Mouse (Mus musculus): ENCODE data around the gene Gm20388. TPM values are rescaled to one million over a fixed set of nuclear protein-coding genes. Genes with fewer than 3 reads are reported as not detected.

Gm20388 gene
- polyA plus RNA-seq, 1 experiment from 2014 or later, result 47.1 TPM

DNA sequence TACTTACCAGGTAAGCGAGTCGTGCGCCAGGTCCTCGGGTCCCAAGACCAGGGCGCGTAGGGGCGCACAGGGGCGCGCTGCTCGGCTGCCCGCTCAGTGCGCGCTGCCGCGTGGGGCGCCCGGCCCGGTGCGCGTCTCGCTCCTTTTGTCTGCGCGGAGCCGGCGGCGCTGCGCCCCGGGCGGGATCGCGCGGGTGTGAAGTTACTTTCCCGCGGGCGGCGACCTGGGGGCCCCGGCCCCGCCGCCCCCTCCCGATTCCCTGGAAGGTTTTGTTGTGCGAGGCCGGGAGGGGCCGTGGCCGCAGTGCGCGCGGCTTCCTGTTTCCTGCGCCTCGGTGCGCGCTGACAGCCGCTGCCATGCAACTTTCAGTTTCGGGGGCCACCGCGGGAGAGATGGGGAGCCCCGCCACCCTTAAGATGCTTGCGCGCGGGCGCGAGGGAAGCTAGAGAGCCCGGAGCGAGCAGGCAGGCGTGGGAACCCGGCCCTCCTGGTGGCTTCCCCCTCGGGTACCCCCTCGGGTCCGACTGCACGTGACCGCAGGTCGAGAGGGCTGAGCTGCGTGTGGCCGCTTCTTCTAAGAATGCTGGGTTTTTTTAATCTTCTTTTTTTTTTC, 578.6 kb downstream of the Gm20388 start:
- H3K27ac ChIP-seq, result peak overlapping the region; percentile 83
- under 1% methylated on average over 71 of the region's 73 CpGs for whole genome bisulfite sequencing (ENCODE audit: missing documents)
- peaks cover 48% of the 10 kb centered on the region for H3K79me2 ChIP-seq (ENCODE audit: inconsistent target)
- no peaks in the 10 kb centered on the region for H3K36me3 ChIP-seq (ENCODE audit: inconsistent target)
- H3K4me3 ChIP-seq (ENCODE audit: inconsistent target), result peak overlapping the region; percentile 78

- peak overlapping the region; percentile 49 for H3K4me3 ChIP-seq (ENCODE audit: inconsistent target)
- peaks cover 54% of the 10 kb centered on the region for H3K79me2 ChIP-seq (ENCODE audit: inconsistent target)
- H3K36me3 ChIP-seq (ENCODE audit: inconsistent target), result no peaks in the 10 kb centered on the region
- 1% methylated on average over 13 of the region's 15 CpGs for WGBS (ENCODE audit: missing documents)
- peak overlapping the region; percentile 31 for H3K27ac ChIP-seq
Observed at GRCm38 (mm10) chr8:120489771-120490281, 579.2 kb downstream of the Gm20388 start.

- no peaks in the 10 kb centered on the region for H3K36me3 ChIP-seq (ENCODE audit: inconsistent target)
- H3K27ac ChIP-seq, result peak overlapping the region; percentile 31
- WGBS (ENCODE audit: missing documents), result 8% methylated on average over 12 of the region's 12 CpGs
- peak overlapping the region; percentile 49 for H3K4me3 ChIP-seq (ENCODE audit: inconsistent target)
- peaks cover 61% of the 10 kb centered on the region for H3K79me2 ChIP-seq (ENCODE audit: inconsistent target)
Observed at GRCm38 (mm10) chr8:120490354-120491141, 579.9 kb downstream of the Gm20388 start.

GRCm38 (mm10) chr8:120491166-120491793, 580.6 kb downstream of the Gm20388 start:
- WGBS (ENCODE audit: missing documents), result 67% methylated on average over 5 of the region's 5 CpGs
- Histone ChIP-seq H3K79me2 (ENCODE audit: inconsistent target) (peaks cover 69% of the 10 kb centered on the region), H3K36me3 (ENCODE audit: inconsistent target) (no peaks in the 10 kb centered on the region), H3K27ac (no peak overlapping the region), H3K4me3 (ENCODE audit: inconsistent target) (no peak overlapping the region)

- 80% methylated on average over 13 of the region's 14 CpGs for WGBS (ENCODE audit: missing documents)
- Histone ChIP-seq H3K36me3 (ENCODE audit: inconsistent target) (no peaks in the 10 kb centered on the region), H3K4me3 (ENCODE audit: inconsistent target) (no peak overlapping the region), H3K27ac (no peak overlapping the region), H3K79me2 (ENCODE audit: inconsistent target) (peaks cover 79% of the 10 kb centered on the region)
Observed at GRCm38 (mm10) chr8:120492193-120492880, 581.7 kb downstream of the Gm20388 start.

DNA sequence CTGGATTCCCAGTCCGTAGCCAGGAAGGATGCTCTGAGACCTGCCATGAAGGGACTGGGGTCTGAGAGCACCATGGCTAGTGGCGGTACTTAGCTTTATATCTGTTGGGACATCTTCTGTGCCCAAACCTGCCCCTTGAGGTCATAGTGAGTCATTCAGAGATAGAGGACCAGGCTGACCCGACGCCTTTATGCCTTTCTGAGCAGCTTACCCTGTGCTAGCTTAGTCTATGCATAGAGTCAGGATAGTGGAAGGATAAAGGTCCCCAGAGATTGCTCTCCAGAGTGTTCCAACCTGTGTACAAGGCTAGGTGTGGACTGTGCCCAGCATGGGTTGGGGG, 582.2 kb downstream of the Gm20388 start:
- Histone ChIP-seq H3K4me3 (ENCODE audit: inconsistent target) (no peak overlapping the region), H3K27ac (no peak overlapping the region), H3K79me2 (ENCODE audit: inconsistent target) (peaks cover 84% of the 10 kb centered on the region), H3K36me3 (ENCODE audit: inconsistent target) (no peaks in the 10 kb centered on the region)
- 95% methylated on average over 4 of the region's 4 CpGs for whole genome bisulfite sequencing (ENCODE audit: missing documents)

- Histone ChIP-seq H3K79me2 (ENCODE audit: inconsistent target) (peaks cover 94% of the 10 kb centered on the region), H3K36me3 (ENCODE audit: inconsistent target) (no peaks in the 10 kb centered on the region), H3K27ac (no peak overlapping the region), H3K4me3 (ENCODE audit: inconsistent target) (no peak overlapping the region)
- 89% methylated on average over 16 of the region's 16 CpGs for WGBS (ENCODE audit: missing documents)
Observed at GRCm38 (mm10) chr8:120493508-120494464, 583.1 kb downstream of the Gm20388 start.

DNA sequence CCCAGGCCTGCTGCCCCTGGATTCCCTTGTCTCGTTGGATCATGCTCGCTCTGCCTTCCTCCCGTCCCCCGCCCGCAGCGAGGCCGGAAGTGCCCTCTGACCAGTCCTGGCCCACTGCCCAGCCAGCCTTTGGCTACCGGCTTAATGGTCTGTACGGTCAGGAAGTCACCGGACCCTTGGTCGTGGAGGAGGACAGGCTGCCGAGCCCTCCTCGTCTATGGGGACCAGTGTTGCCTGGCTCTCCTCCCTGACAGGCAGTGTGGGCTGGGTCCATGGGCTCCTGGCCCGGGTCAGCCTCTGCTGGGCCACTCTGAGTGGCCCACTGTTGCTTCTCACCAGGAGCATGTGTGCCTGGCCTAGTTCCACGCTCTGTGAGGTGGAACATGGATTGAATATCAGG, 584.3 kb downstream of the Gm20388 start:
- Histone ChIP-seq H3K79me2 (ENCODE audit: inconsistent target) (peaks cover 99% of the 10 kb centered on the region), H3K36me3 (ENCODE audit: inconsistent target) (no peaks in the 10 kb centered on the region), H3K4me3 (ENCODE audit: inconsistent target) (no peak overlapping the region), H3K27ac (no peak overlapping the region)
- 38% methylated on average over 15 of the region's 15 CpGs for WGBS (ENCODE audit: missing documents)

- Histone ChIP-seq H3K4me3 (ENCODE audit: inconsistent target) (no peak overlapping the region), H3K79me2 (ENCODE audit: inconsistent target) (peaks cover 99% of the 10 kb centered on the region), H3K36me3 (ENCODE audit: inconsistent target) (no peaks in the 10 kb centered on the region), H3K27ac (no peak overlapping the region)
- 90% methylated on average over 5 of the region's 5 CpGs for WGBS (ENCODE audit: missing documents)
Observed at GRCm38 (mm10) chr8:120495461-120495860, 584.8 kb downstream of the Gm20388 start.

- Histone ChIP-seq H3K27ac (no peak overlapping the region), H3K79me2 (ENCODE audit: inconsistent target) (peaks cover 99% of the 10 kb centered on the region), H3K4me3 (ENCODE audit: inconsistent target) (no peak overlapping the region), H3K36me3 (ENCODE audit: inconsistent target) (no peaks in the 10 kb centered on the region)
- 96% methylated on average over 15 of the region's 15 CpGs for WGBS (ENCODE audit: missing documents)
Observed at GRCm38 (mm10) chr8:120496478-120496877, 585.8 kb downstream of the Gm20388 start.

DNA sequence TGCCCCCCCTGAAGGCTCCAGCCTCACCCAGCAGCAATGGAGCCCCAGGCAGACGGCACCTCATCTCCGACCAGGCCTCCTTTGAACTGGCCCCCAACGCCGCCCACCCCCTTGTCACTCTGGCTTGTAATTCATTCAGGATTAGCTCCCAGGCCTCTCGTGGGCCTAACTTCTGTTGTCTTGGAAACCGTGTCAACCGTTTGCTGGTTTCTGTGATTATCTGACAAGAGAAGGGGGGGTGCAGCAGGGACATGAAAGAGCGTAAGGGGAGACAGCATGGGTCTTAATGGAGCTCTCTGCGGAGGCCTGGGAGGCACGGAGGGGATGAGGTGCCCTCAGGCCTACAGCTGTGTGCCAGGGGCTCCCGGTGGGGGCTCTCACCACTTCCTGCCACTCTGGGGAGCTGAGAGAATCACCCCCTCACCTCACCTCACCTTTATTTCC, 586.9 kb downstream of the Gm20388 start:
- H3K4me3 ChIP-seq (ENCODE audit: inconsistent target), result no peak overlapping the region
- peaks cover 94% of the 10 kb centered on the region for H3K79me2 ChIP-seq (ENCODE audit: inconsistent target)
- no peaks in the 10 kb centered on the region for H3K36me3 ChIP-seq (ENCODE audit: inconsistent target)
- 70% methylated on average over 11 of the region's 11 CpGs for WGBS (ENCODE audit: missing documents)
- H3K27ac ChIP-seq, result no peak overlapping the region

- Histone ChIP-seq H3K79me2 (ENCODE audit: inconsistent target) (peaks cover 94% of the 10 kb centered on the region; the same call in 1 of the 2 replicates), H3K4me3 (ENCODE audit: inconsistent target) (no peak overlapping the region), H3K27ac (no peak overlapping the region), H3K36me3 (ENCODE audit: inconsistent target) (no peaks in the 10 kb centered on the region)
- WGBS (ENCODE audit: missing documents), result 84% methylated on average over 4 of the region's 4 CpGs
Observed at GRCm38 (mm10) chr8:120498349-120498831, 587.7 kb downstream of the Gm20388 start.

DNA sequence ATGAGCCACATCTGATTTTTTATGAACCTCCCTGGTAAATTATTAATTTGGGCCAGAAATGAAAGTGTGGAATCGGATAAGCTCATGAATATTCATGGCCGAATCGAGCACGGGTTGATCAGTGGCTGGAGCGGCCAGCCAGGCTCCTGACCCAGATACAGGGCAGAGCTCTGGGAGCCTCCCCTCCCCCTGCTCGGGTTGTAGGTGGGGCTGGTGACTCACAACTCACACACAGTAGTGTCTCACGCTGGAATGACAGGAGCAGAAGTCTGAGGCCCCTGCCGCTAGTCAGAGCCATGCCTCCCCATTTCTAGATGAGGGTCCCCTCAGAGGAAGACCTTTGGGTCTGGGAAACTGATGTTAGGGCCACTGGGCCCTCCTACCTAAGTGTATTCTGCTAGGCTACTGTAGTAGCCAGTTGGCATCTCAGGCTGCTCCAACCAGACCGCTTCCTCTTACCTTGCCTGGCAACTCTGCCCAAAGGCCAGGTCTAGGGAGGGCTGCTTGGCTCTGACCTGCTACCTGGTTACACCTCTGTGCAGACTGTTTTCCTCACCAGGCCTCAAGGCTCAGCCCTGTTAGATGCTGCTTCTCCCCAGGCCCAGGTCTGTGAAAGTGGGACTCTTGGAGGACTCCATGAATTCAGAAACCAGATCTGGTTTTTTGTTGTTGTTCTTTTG, 588.4 kb downstream of the Gm20388 start:
- H3K27ac ChIP-seq, result no peak overlapping the region
- no peaks in the 10 kb centered on the region for H3K36me3 ChIP-seq (ENCODE audit: inconsistent target)
- 68% methylated on average over 9 of the region's 9 CpGs for WGBS (ENCODE audit: missing documents)
- H3K4me3 ChIP-seq (ENCODE audit: inconsistent target), result no peak overlapping the region
- peaks cover 88% of the 10 kb centered on the region; the same call in 1 of the 2 replicates for H3K79me2 ChIP-seq (ENCODE audit: inconsistent target)

All from macrophage (primary cell).